Mouse (Mus musculus) midbrain, embryonic 16.5 days (tissue): ENCODE data around the gene 1700018F24Rik. TPM values are rescaled to one million over a fixed set of nuclear protein-coding genes. Genes with fewer than 3 reads are reported as not detected.
"Not testable (repeated sequence)": the region's sequence is repeated elsewhere in the genome, so short reads cannot be mapped to it uniquely, and the experiment has no call there.

Source experiments
- ATAC-seq: fragments of 200-750 bp; cut with Nextera tagmentation; 2 replicates; pipeline ENCODE4 v1.8.0; 2017; ENCODE audit warnings: moderate TSS enrichment
- H3K27ac ChIP-seq: fragments of 300-500 bp; sonication (generic); 2 replicates; pipeline ENCODE4 v1.5.1; 2014; ENCODE audit warnings: mild to moderate bottlenecking, low read length, mixed read lengths
- H3K27me3 ChIP-seq: fragments of 300-500 bp; sonication (generic); 2 replicates; pipeline ENCODE4 v1.6.1; 2014; ENCODE audit warnings: low read depth, low read length, mixed read lengths; ENCODE audit not compliant: control insufficient read depth, insufficient read depth
- H3K36me3 ChIP-seq: fragments of 300-500 bp; sonication (generic); 2 replicates; pipeline ENCODE4 v1.6.1; 2014; ENCODE audit warnings: mild to moderate bottlenecking, low read length, moderate library complexity, mixed read lengths; ENCODE audit not compliant: control insufficient read depth, insufficient read depth
- H3K4me1 ChIP-seq: fragments of 300-500 bp; sonication (generic); 2 replicates; pipeline ENCODE4 v1.6.1; 2014; ENCODE audit warnings: mild to moderate bottlenecking, low read length, mixed read lengths; ENCODE audit not compliant: control insufficient read depth, insufficient read depth
- H3K4me2 ChIP-seq: fragments of 300-500 bp; sonication (generic); 2 replicates; pipeline ENCODE4 v1.6.1; 2014; ENCODE audit warnings: mild to moderate bottlenecking, low read length, mixed read lengths
- H3K4me3 ChIP-seq: fragments of 300-500 bp; sonication (generic); 2 replicates; pipeline ENCODE4 v1.5.1; 2014; ENCODE audit warnings: low read depth, mild to moderate bottlenecking, low read length, moderate library complexity, mixed read lengths
- H3K9ac ChIP-seq: fragments of 300-500 bp; sonication (generic); 2 replicates; pipeline ENCODE4 v1.6.1; 2014; ENCODE audit warnings: low read depth, low read length, mixed read lengths
- H3K9me3 ChIP-seq: fragments of 300-500 bp; sonication (generic); replicated peaks from 2 replicates; pipeline ENCODE4 v1.6.1; 2014; ENCODE audit warnings: mild to moderate bottlenecking, low read length, mixed read lengths; ENCODE audit not compliant: control insufficient read depth, poor library complexity, severe bottlenecking
- WGBS: fragments of 180-500 bp; shearing (Covaris S2); extraction: QIAGEN DNeasy Blood & Tissue Kit; methylation state at CpG from one replicate; pipeline ENCODE4 v1.1.7; 2014; 5-methylcytosine and 5-hydroxymethylcytosine counted together
- polyA plus RNA-seq: library from polyadenylated mRNA; unstranded; fragments of >200 nt; fragmentation: Nextera tagmentation; extraction: Ambion mirVana; gene quantifications from 2 replicates; pipeline ENCODE4 v1.2.1, GENCODE M21; 2015

Gene 1700018F24Rik
- polyA plus RNA-seq, 1 experiment from 2014 or later: not detected

GRCm38 (mm10) chr5:145068863-145069262 is 26.1 kb downstream of the 1700018F24Rik start:
- Histone ChIP-seq H3K9ac (no peak overlapping the region), H3K27me3 (no peaks in the 10 kb centered on the region), H3K27ac (no peak overlapping the region), H3K4me3 (no peak overlapping the region), H3K36me3 (no peaks in the 10 kb centered on the region), H3K4me2 (no peak overlapping the region), H3K9me3 (no peaks in the 10 kb centered on the region), H3K4me1 (no peaks in the 10 kb centered on the region)
- ATAC-seq: no peak
- WGBS: 55% methylated on average over 3 of the region's 3 CpGs

DNA sequence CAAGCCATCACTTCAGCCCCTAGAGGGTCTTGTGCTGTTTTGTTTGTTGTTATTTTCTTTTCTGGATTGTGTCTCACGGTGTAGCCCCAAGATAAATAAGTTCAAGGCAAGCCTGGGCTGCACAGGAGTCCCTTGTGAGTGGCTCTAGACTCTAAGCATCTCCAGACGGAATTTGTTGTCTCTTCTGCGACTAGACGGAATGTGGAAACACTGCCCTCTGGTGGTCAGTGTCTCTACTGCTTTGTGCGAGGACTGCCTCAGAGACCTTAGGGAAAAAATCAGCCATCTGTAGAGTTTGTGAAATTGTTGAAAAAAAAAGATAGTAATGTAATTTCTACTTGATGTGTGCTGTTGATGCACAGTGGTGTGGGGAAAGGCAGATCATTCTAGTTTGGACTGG is 26.9 kb downstream of the 1700018F24Rik start:
- H3K4me2 ChIP-seq: no peak overlapping the region
- no peaks in the 10 kb centered on the region for H3K27me3 ChIP-seq
- H3K4me3 ChIP-seq: no peak overlapping the region
- H3K9me3 ChIP-seq: no peaks in the 10 kb centered on the region
- no peak for ATAC-seq
- no peak overlapping the region for H3K9ac ChIP-seq
- under 1% methylated on average over 5 of the region's 5 CpGs for WGBS
- H3K27ac ChIP-seq: no peak overlapping the region
- no peaks in the 10 kb centered on the region for H3K4me1 ChIP-seq
- no peaks in the 10 kb centered on the region for H3K36me3 ChIP-seq

GRCm38 (mm10) chr5:145071342-145071741 is 28.6 kb downstream of the 1700018F24Rik start:
- no peak overlapping the region for H3K9ac ChIP-seq
- H3K9me3 ChIP-seq: no peaks in the 10 kb centered on the region
- no peaks in the 10 kb centered on the region for H3K27me3 ChIP-seq
- no peak for ATAC-seq
- H3K4me2 ChIP-seq: no peak overlapping the region
- 50% methylated on average over 6 of the region's 6 CpGs for WGBS
- no peaks in the 10 kb centered on the region for H3K36me3 ChIP-seq
- no peak overlapping the region for H3K27ac ChIP-seq
- no peak overlapping the region for H3K4me3 ChIP-seq
- H3K4me1 ChIP-seq: no peaks in the 10 kb centered on the region

DNA sequence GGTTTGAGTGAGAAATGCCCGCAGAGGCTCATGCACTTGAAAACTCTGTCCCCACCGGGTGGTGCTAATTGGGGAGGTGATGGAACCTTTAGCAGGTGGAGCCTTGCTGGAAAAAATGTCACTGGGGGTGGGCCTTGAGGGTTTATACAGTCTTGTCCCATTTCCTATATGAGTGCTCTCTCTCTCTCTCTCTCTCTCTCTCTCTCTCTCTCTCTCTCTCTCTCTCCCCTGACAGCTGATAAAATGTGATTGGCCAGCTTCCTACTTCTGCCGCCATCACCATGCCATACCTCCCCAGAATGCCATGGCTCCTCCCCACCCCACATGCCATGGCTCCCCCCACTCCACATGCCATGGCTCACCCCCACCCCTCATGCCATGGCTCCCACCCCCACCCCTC is 32.3 kb downstream of the 1700018F24Rik start:
- 61% methylated on average over 3 of the region's 3 CpGs for WGBS
- H3K4me3 ChIP-seq: no peak overlapping the region
- no peaks in the 10 kb centered on the region for H3K27me3 ChIP-seq
- H3K4me2 ChIP-seq: no peak overlapping the region
- H3K36me3 ChIP-seq: no peaks in the 10 kb centered on the region
- ATAC-seq: no peak
- no peak overlapping the region for H3K9ac ChIP-seq
- H3K27ac ChIP-seq: no peak overlapping the region
- H3K9me3 ChIP-seq: no peaks in the 10 kb centered on the region
- H3K4me1 ChIP-seq: no peaks in the 10 kb centered on the region

DNA sequence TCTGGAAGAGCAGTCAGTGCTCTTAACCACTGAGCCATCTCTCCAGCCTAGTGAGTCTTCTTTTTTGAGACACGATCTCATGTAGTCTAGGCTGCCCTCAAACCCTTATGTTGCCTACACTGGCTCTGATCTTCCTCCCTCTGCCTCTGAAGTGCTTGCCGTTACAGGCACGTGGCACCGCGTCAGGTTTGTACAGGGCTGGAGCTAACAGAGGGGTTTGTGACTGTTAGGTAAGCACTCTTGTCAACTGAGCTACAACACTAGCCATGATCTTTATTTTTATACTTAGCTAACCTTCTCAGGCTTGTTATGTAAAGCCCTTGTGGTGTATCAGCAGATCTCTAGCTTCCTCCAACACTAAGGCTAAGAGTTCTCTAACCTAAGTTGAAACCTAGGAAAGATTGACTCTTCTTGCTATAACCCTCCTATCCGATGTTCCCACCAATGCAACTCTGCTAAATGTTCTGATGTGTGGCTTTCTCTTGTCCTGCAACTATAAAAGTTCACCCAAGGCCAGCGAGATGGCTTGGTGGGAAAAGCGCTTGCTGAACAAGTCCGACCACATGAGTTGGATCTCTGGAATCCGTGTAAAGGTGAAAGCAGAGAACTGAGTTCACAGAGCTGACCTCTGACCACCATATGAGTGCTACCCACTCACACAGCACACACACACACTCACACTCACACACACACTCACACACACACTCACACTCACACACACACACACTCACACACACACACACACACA is 39.2 kb downstream of the 1700018F24Rik start:
- ATAC-seq: no peak
- Histone ChIP-seq H3K4me1 (peaks cover 9% of the 10 kb centered on the region), H3K36me3 (no peaks in the 10 kb centered on the region), H3K9me3 (no peaks in the 10 kb centered on the region), H3K9ac (no peak overlapping the region), H3K27me3 (no peaks in the 10 kb centered on the region), H3K4me3 (no peak overlapping the region), H3K27ac (no peak overlapping the region), H3K4me2 (no peak overlapping the region)
- 92% methylated on average over 10 of the region's 10 CpGs for WGBS

- not testable (repeated sequence) for H3K9me3 ChIP-seq, H3K4me1 ChIP-seq, H3K27me3 ChIP-seq, H3K36me3 ChIP-seq
- peak; percentile 57; the same call in 1 of the 2 replicates for ATAC-seq
- Histone ChIP-seq H3K27ac (peak overlapping the region; percentile 85), H3K4me3 (peak overlapping the region; percentile 80), H3K4me2 (peak overlapping the region; percentile 85), H3K9ac (peak overlapping the region; percentile 94)
- 56% methylated on average over 6 of the region's 6 CpGs for WGBS
Observed at GRCm38 (mm10) chr5:145083201-145083600, 40.4 kb downstream of the 1700018F24Rik start.

DNA sequence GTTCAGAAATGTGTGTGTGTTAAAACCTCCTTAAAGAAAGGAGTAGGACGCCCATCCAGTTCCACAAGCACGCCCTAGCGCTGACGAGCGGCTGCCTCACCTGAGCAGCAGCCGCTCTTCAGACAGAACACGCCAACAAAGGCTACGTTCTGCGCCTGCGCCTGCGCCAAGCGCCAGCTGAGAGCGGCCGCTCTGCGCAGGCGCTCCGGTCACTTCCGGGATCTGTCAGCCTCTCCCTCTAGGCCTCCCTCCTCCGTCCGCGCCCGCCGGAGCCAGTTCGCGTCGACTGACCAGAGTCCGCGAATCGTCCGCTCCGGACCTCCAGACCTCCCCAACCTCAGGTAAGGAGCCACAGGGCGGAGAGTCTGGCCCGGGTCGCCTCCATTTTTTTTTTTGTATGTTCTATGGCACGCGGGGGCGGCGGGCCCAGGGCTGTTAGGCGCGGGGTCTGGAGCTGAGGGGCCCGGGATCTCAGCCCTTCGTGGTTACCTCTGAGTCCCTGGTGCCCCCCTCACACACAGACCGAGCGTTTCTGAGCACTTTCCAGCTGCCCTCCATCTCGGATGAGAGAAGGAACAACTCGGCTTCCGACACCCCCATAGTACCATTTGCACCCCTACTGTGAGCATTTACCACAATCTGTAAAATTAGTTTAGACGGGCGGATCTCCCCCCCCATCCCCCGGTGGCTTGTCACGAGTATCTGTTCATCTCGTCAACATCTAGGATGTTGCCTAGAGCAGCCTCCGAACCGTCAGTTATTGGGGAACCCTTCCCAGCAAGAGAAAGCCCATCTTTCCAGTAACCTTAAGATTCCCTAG is 41.1 kb downstream of the 1700018F24Rik start, which contains the start of the genes Arpc1a and Kpna7:
TSS of gene Arpc1a (plus strand) at position 199 of the 820 bp plus-strand sequence.
TSS of gene Kpna7 (minus strand) at position 399 of the 820 bp plus-strand sequence.
- H3K9ac ChIP-seq: peak within 1 kb of the TSS; percentile 94
- H3K9me3 ChIP-seq: no peaks in the 10 kb centered on the region
- H3K36me3 ChIP-seq: no peaks in the 10 kb centered on the region
- H3K27me3 ChIP-seq: no peaks in the 10 kb centered on the region
- under 1% methylated on average over 54 of the region's 54 CpGs for WGBS
- peak within 1 kb of the TSS; percentile 85 for H3K27ac ChIP-seq
- ATAC-seq: peak; percentile 96
- peak within 1 kb of the TSS; percentile 85 for H3K4me2 ChIP-seq
- H3K4me3 ChIP-seq: peak within 1 kb of the TSS; percentile 80
- H3K4me1 ChIP-seq: peaks cover 9% of the 10 kb centered on the region

DNA sequence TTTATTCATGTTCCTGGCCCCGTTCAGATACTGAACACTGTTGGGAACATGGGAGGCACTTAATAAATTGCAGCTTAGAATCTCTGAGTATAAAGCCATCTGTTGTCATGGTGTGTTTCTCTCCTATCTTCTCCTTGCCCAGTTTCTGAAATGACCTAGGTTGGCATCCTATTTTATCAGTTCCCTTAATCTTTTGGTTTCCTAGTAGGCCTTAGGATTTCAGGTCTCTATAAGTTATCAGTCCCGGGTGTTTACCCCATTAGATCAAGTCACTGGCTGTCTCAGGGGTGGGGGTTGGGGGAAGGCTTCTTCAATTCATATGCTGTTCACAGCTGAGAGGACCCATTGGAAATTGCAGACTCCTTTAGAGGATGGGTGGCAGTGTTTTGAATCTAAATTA is 42.0 kb downstream of the 1700018F24Rik start:
- Histone ChIP-seq H3K27ac (no peak overlapping the region), H3K9ac (peak overlapping the region; percentile 94), H3K36me3 (no peaks in the 10 kb centered on the region), H3K4me1 (peaks cover 9% of the 10 kb centered on the region), H3K27me3 (no peaks in the 10 kb centered on the region), H3K9me3 (no peaks in the 10 kb centered on the region), H3K4me3 (peak overlapping the region; percentile 80; the same call in 1 of the 2 replicates), H3K4me2 (peak overlapping the region; percentile 85)
- WGBS: 76% methylated on average over 2 of the region's 2 CpGs
- no peak for ATAC-seq

- ATAC-seq: no peak
- H3K27ac ChIP-seq: no peak overlapping the region
- no peaks in the 10 kb centered on the region for H3K9me3 ChIP-seq
- peaks cover 12% of the 10 kb centered on the region for H3K36me3 ChIP-seq
- 98% methylated on average over 2 of the region's 2 CpGs for WGBS
- no peaks in the 10 kb centered on the region for H3K27me3 ChIP-seq
- no peak overlapping the region for H3K9ac ChIP-seq
- peaks cover 9% of the 10 kb centered on the region for H3K4me1 ChIP-seq
- no peak overlapping the region for H3K4me2 ChIP-seq
- no peak overlapping the region for H3K4me3 ChIP-seq
Observed at GRCm38 (mm10) chr5:145088186-145088585, 45.4 kb downstream of the 1700018F24Rik start.
